Mouse (Mus musculus) liver, adult 2 months (tissue): ENCODE measurements around the gene Prickle1. TPM values are rescaled to one million over a fixed set of nuclear protein-coding genes. Genes with fewer than 3 reads are reported as not detected.
A peak's percentile ranks its signal among the peaks of the same experiment; 100 is the strongest.

Experiments
- DNase-seq: peaks from one replicate; pipeline ENCODE4 v3.0.0-alpha.2; 2011; ENCODE audit warnings: low read depth, low spot score; ENCODE audit errors: extremely low read depth
- H3K27ac ChIP-seq: fragments of 200-500 bp; replicated peaks from 2 replicates; pipeline ENCODE4 v1.5.1; 2012; ENCODE audit warnings: low read depth, mild to moderate bottlenecking, control low read depth, inconsistent platforms, low read length; ENCODE audit not compliant: insufficient read depth
- H3K27me3 ChIP-seq: fragments of 200-500 bp; 2 replicates; pipeline ENCODE4 v1.6.1; 2012; ENCODE audit warnings: mild to moderate bottlenecking, moderate library complexity, low read length, inconsistent platforms; ENCODE audit not compliant: control insufficient read depth, insufficient read depth
- H3K36me3 ChIP-seq: fragments of 200-500 bp; 2 replicates; pipeline ENCODE4 v1.6.1; 2012; ENCODE audit warnings: low read length, inconsistent platforms; ENCODE audit not compliant: control insufficient read depth, insufficient read depth
- H3K4me1 ChIP-seq: fragments of 200-500 bp; 2 replicates; pipeline ENCODE4 v1.6.1; 2011; ENCODE audit warnings: low read length; ENCODE audit not compliant: control insufficient read depth, insufficient read depth
- H3K4me3 ChIP-seq: fragments of 200-500 bp; 2 replicates; pipeline ENCODE4 v1.5.1; 2011; ENCODE audit warnings: low read depth, mild to moderate bottlenecking, control low read depth, low read length, moderate library complexity; ENCODE audit not compliant: insufficient read depth
- H3K79me2 ChIP-seq: fragments of 200-500 bp; 2 replicates; pipeline ENCODE4 v1.6.1; 2012; ENCODE audit warnings: inconsistent platforms, mild to moderate bottlenecking, low read length, moderate library complexity; ENCODE audit not compliant: control insufficient read depth, insufficient read depth
- H3K9ac ChIP-seq: fragments of 200-500 bp; 2 replicates; pipeline ENCODE4 v1.6.1; 2012; ENCODE audit warnings: low read depth, mild to moderate bottlenecking, control low read depth, inconsistent platforms, low read length
- CTCF ChIP-seq: fragments of 200-500 bp; IDR thresholded peaks from 2 replicates; pipeline ENCODE4 v1.5.1; 2011; ENCODE audit warnings: low read depth, low read length, control low read depth
- POLR2A ChIP-seq: fragments of 200-500 bp; IDR thresholded peaks from 2 replicates; pipeline ENCODE4 v1.6.1; 2011; ENCODE audit warnings: low read length, control low read depth; ENCODE audit not compliant: insufficient read depth; ENCODE audit errors: extremely low read depth
- WGBS: fragments of 180-500 bp; shearing (Covaris S2); methylation state at CpG from one replicate; pipeline ENCODE4 v1.1.7; 2018; 5-methylcytosine and 5-hydroxymethylcytosine counted together
- polyA plus RNA-seq: library from polyadenylated mRNA; depleted of rRNA; stranded (reverse); fragments of >200 nt; gene quantifications from 2 replicates; pipeline ENCODE4 v1.2.3, GENCODE M21; 2012
- total RNA-seq: library from RNA; depleted of rRNA; stranded (reverse); fragments of >200 nt; gene quantifications from 2 replicates; pipeline ENCODE4 v1.2.3, GENCODE M21; 2014

The Prickle1 gene
- total and polyA plus RNA-seq, 2 experiments, result 1.2 to 1.9 TPM

DNA sequence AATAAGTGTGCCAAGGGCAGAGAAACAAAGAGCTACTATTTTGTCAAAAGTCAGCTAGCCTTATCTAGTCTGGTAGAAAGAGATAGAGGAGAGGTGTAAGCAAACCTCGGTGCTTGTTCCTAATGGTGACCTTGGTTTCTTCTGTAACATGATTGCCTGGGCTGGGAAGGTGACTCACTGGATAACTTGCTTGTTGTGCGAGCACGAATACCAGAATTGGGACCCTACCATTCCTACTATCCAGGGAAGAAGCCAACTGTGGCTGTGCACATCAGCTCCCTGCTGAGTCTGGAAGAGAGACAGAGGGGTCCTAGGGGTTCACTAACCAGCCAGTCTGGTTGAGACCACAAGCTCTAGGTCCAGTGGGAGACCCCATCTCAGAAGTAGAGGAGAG lies 73.9 kb downstream of the Prickle1 start:
- no peak for DNase-seq
- 60% methylated on average over 3 of the region's 3 CpGs for WGBS
- no peaks in the 10 kb centered on the region for H3K36me3 ChIP-seq
- H3K4me3 ChIP-seq, result no peak overlapping the region
- no peaks in the 10 kb centered on the region for H3K79me2 ChIP-seq
- H3K4me1 ChIP-seq, result peaks cover 13% of the 10 kb centered on the region; the same call in 1 of the 2 replicates
- no peak for TF ChIP-seq CTCF
- no peak for TF ChIP-seq POLR2A
- H3K9ac ChIP-seq, result no peak overlapping the region
- H3K27me3 ChIP-seq, result no peaks in the 10 kb centered on the region
- no peak overlapping the region for H3K27ac ChIP-seq

DNA sequence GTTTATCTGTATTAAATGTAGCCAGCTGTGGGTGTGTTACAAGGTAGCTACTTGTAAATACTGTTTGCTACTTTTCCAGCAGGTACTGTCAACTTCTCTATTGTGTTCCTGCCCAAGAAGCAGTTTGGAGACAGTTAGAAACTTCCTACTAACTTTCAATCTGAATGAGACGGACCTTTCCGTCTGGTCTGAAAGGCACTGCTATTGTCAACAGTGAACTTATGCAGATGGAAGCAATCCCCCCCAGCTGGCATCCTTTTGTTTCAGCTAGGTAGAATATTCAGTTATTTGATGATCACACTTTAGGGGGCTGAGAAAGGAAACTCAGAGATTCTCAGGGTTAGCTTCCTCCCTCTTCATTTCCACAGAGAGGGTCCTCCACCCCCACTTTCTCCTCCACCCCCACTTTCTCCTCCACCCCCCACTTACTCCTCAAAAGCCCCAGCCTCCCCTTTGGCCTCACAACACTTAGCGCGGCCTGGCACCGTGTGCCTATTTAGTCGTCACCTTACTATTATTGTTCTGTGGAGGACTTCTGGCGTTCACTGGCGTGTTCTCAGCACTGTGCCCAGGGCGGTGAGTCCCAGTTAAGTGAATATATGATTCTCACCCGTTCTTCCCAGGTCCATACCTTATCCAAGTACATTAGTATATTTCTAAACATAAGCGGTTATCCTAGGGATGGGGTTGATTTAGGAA lies 74.5 kb downstream of the Prickle1 start:
- H3K9ac ChIP-seq, result no peak overlapping the region
- H3K4me3 ChIP-seq, result no peak overlapping the region
- H3K36me3 ChIP-seq, result no peaks in the 10 kb centered on the region
- DNase-seq, result no peak
- WGBS, result 83% methylated on average over 11 of the region's 11 CpGs
- H3K4me1 ChIP-seq, result peaks cover 13% of the 10 kb centered on the region; the same call in 1 of the 2 replicates
- no peaks in the 10 kb centered on the region for H3K79me2 ChIP-seq
- TF ChIP-seq POLR2A (no peak), CTCF (no peak)
- H3K27me3 ChIP-seq, result no peaks in the 10 kb centered on the region
- H3K27ac ChIP-seq, result 0 out of 2 replicates have a peak overlapping the region, but pooled peaks have one; percentile 17

DNA sequence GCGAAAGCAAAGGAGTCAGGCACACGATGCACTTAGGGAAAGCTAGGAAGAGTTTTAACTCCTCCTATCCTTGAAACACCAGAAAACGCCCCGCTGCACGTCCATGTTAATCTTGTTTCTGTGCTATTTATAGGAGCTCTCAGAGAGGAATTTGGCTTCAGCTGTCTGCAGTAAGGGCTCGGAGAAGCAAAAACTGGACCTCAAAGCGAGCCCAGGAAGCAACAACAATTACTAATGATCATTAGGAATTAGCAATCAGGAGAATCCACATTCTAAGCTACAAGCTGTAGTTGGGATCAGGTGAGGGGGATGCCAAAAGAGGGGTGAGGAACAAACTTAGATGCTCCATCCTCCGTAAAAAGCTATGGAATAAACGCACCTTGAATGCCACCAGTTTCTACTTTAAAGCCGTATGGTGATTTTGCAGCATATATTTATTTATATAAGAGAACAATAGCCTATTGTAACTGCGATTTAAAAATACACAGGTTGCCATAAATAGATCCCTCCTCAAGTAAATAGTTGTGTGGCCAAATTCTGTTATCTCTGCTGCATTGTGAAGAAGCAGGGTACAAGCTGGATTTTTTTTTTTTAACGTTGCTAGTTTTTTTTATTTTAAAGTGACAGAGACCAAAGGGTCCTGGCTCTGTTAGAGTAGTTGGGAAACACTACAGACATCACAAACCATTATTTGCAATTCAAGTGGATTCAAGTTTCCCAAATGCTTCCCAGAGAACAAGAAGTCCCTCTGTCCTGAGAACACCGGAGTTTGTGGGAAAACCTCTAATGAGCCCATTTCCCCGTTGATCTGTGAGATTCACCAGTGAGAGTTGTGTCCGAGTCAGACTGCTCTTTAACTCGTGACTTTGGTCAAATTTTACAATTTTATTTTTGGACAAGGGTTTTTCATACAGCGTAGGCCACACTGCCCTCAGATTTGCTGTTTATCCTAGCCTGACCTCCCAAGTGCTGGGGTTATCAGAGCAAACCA lies 75.6 kb downstream of the Prickle1 start:
- Histone ChIP-seq H3K27ac (peak overlapping the region; percentile 53), H3K79me2 (no peaks in the 10 kb centered on the region), H3K9ac (peak overlapping the region; percentile 1; the same call in 1 of the 2 replicates), H3K36me3 (no peaks in the 10 kb centered on the region), H3K27me3 (no peaks in the 10 kb centered on the region), H3K4me3 (peak overlapping the region; percentile 85), H3K4me1 (peaks cover 13% of the 10 kb centered on the region; the same call in 1 of the 2 replicates)
- WGBS, result 15% methylated on average over 17 of the region's 17 CpGs
- DNase-seq, result peak; percentile 8
- TF ChIP-seq POLR2A (no peak), CTCF (no peak)

DNA sequence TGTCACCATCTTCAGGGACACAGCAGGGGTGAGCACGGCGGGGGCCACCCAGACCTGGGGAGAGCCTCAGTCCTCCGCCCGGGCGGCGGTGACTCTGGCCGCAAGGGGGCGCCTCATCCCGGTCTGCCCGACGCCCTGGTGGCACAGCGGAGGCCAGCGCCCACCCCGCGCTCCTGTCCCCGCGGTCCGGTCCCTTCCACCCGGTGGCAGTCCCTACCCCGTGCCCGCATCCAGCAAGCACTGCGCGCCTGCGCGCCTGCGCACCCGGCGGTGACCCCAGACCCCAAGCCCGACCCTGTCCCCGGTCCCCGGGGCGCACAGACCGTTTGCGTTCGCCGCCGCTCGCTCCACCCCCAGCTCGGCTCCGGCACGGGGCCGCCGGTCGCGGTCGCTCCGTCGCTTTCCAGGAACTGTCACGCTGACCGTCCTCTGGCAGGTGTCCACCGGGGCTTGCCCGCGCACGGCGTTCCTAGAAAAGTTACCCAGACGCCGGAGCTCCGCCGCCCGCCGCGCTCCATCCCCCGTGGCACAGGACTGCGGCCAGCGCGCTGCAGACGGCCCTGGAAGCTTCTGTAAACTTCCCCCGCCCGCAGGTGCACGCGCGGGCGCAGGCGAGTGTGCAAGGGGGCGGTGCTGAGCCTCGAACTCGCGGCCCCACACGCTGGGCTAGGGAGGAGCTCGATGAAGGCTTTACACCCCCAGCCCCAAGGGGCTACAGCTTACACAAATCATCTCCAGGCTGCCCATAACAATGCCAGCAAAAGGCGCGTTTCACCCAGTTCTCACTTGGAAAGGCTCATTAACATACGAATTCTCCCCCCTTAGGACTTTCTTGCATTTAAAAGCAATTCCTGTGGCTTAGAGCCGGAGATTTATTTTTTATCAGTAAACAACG lies 76.5 kb downstream of the Prickle1 start:
- H3K4me3 ChIP-seq, result peak overlapping the region; percentile 85
- H3K36me3 ChIP-seq, result no peaks in the 10 kb centered on the region
- peak; percentile 46 for DNase-seq
- TF ChIP-seq POLR2A (no peak), CTCF (peak; percentile 73)
- H3K79me2 ChIP-seq, result no peaks in the 10 kb centered on the region
- H3K4me1 ChIP-seq, result peaks cover 13% of the 10 kb centered on the region; the same call in 1 of the 2 replicates
- H3K9ac ChIP-seq, result peak overlapping the region; percentile 93
- under 1% methylated on average over 85 of the region's 85 CpGs for WGBS
- H3K27ac ChIP-seq, result peak overlapping the region; percentile 63
- H3K27me3 ChIP-seq, result no peaks in the 10 kb centered on the region

DNA sequence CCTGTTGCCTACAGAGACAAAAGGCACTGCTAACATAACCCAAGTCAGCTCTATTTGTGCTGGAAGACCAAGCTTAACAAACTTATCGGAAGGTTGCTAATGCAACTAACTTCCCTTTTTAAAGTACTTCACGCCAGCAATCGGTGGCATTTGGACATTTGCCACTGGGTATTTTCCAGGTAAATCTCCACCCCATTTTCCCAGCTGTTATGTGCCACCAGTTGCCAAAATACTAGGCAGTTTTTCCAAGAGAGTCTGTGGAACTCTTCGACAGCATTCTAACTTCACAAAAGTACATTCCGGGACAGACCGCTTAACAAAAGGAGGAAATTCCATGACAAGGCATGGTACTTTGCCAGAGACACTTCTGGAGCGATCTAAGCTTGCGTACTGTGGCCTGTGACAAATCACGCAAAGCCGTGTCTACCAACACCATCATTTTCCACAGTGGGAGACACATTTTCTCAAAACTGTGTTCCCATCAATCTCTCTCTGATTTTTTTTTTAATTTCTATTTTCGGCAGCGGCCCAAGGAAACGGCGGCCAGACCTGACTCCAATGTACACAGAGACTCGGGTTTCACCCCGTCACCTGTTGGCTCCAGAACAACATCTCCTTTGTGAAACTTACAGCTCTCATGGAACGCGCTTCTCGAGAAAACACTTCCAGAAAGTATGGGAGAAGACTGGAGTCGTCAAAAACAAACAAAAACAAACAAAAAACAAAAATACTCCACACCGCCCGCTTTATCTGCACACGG lies 77.4 kb downstream of the Prickle1 start:
- H3K36me3 ChIP-seq, result no peaks in the 10 kb centered on the region
- peak overlapping the region; percentile 93 for H3K9ac ChIP-seq
- peak; percentile 65 for DNase-seq
- no peaks in the 10 kb centered on the region for H3K79me2 ChIP-seq
- WGBS, result under 1% methylated on average over 23 of the region's 23 CpGs
- peak overlapping the region; percentile 85 for H3K4me3 ChIP-seq
- TF ChIP-seq POLR2A (no peak), CTCF (no peak)
- peak overlapping the region; percentile 63 for H3K27ac ChIP-seq
- no peaks in the 10 kb centered on the region for H3K27me3 ChIP-seq
- H3K4me1 ChIP-seq, result peaks cover 16% of the 10 kb centered on the region; the same call in 1 of the 2 replicates
